Mouse (Mus musculus) MEL (cell line): ENCODE measurements at regions not wholly inside any gene's neighbourhood (a gene's known extent, or its start where the extent isn't known, plus 50 kb on each side); places are given as distances from the start of the nearest gene placed in this dataset.
A peak's percentile ranks its signal among the peaks of the same experiment; 100 is the strongest.

ENCODE experiments used
- DNase-seq: peaks from one replicate; pipeline ENCODE4 v3.0.0; 2011; ENCODE audit warnings: low read depth, low spot score
- H3K27ac ChIP-seq: 2 replicates; pipeline ENCODE4 v1.5.1; 2012; ENCODE audit warnings: low read depth, mild to moderate bottlenecking, control low read depth, low read length, moderate library complexity; ENCODE audit not compliant: control insufficient read depth
- H3K27me3 ChIP-seq, 2 experiments: fragments of 150-350 bp in 1 of 2; sonication (generic) in 1 of 2; 2 replicates each; pipeline ENCODE4 v1.6.1; 2012; ENCODE audit warnings: low read length in 2 of 2, mild to moderate bottlenecking in 2 of 2, improper control_type of control experiment in 1 of 2, moderate library complexity in 1 of 2; ENCODE audit not compliant: insufficient read depth in 2 of 2, control insufficient read depth in 1 of 2
- H3K36me3 ChIP-seq, 2 experiments: 2 replicates each; pipeline ENCODE4 v1.6.1; 2012 to 2014; ENCODE audit warnings: low read length in 2 of 2, improper control_type of control experiment in 1 of 2, inconsistent platforms in 1 of 2, mild to moderate bottlenecking in 1 of 2; ENCODE audit not compliant: insufficient read depth in 2 of 2, control insufficient read depth in 1 of 2
- H3K4me1 ChIP-seq, 2 experiments: fragments of 150-350 bp in 1 of 2; sonication (generic) in 1 of 2; 2 replicates each; pipeline ENCODE4 v1.6.1; 2012; ENCODE audit warnings: low read length in 2 of 2, improper control_type of control experiment in 1 of 2, mild to moderate bottlenecking in 1 of 2; ENCODE audit not compliant: insufficient read depth in 2 of 2, control insufficient read depth in 1 of 2
- H3K4me3 ChIP-seq, 2 experiments: fragments of 150-350 bp in 1 of 2; sonication (generic) in 1 of 2; 2 replicates each; pipeline ENCODE4 v1.5.1; 2012; ENCODE audit warnings: low read depth in 2 of 2, low read length in 2 of 2, mild to moderate bottlenecking in 2 of 2, moderate library complexity in 2 of 2, control low read depth in 1 of 2, improper control_type of control experiment in 1 of 2; ENCODE audit not compliant: control insufficient read depth in 1 of 2, insufficient read depth in 1 of 2
- H3K79me2 ChIP-seq: 2 replicates; pipeline ENCODE4 v1.6.1; 2012; ENCODE audit warnings: mild to moderate bottlenecking, low read length, moderate library complexity; ENCODE audit not compliant: control insufficient read depth, poor library complexity, insufficient read depth
- H3K9ac ChIP-seq: 2 replicates; pipeline ENCODE4 v1.6.1; 2012; ENCODE audit warnings: low read depth, mild to moderate bottlenecking, control low read depth, low read length, moderate library complexity; ENCODE audit not compliant: control insufficient read depth, poor library complexity, severe bottlenecking
- H3K9me3 ChIP-seq: fragments of 150-350 bp; sonication (generic); replicated peaks from 2 replicates; pipeline ENCODE4 v1.6.1; 2012; ENCODE audit warnings: mild to moderate bottlenecking, low read length, improper control_type of control experiment, moderate library complexity; ENCODE audit not compliant: insufficient read depth
- E2F4 ChIP-seq: IDR thresholded peaks from 2 replicates; pipeline ENCODE4 v1.6.1; 2011; ENCODE audit warnings: low read depth, low read length, improper control_type of control experiment, borderline replicate concordance
- ELF1 ChIP-seq: IDR thresholded peaks from 2 replicates; pipeline ENCODE4 v1.6.1; 2014; ENCODE audit warnings: low read depth, mild to moderate bottlenecking, inconsistent platforms, low read length, improper control_type of control experiment, moderate library complexity
- GATA1 ChIP-seq: IDR thresholded peaks from 2 replicates; pipeline ENCODE4 v1.6.1; 2011; ENCODE audit warnings: low read depth, low read length, improper control_type of control experiment
- JUND ChIP-seq: IDR thresholded peaks from 2 replicates; pipeline ENCODE4 v1.6.1; 2011; ENCODE audit warnings: low read depth, mild to moderate bottlenecking, improper control_type of control experiment, low read length
- KAT2A ChIP-seq: conservative IDR thresholded peaks from 2 replicates; pipeline ENCODE4 v1.6.1; 2012; ENCODE audit warnings: low read depth, low read length, improper control_type of control experiment, inconsistent platforms
- MEF2A ChIP-seq: IDR thresholded peaks from 2 replicates; pipeline ENCODE4 v1.6.1; 2014; ENCODE audit warnings: low read depth, mild to moderate bottlenecking, inconsistent platforms, low read length, improper control_type of control experiment; ENCODE audit not compliant: poor library complexity, insufficient replicate concordance, severe bottlenecking; ENCODE audit errors: extremely low read depth
- MXI1 ChIP-seq: IDR thresholded peaks from 2 replicates; pipeline ENCODE4 v1.6.1; 2011; ENCODE audit warnings: mild to moderate bottlenecking, low read depth, low read length, improper control_type of control experiment
- MYB ChIP-seq: IDR thresholded peaks from 2 replicates; pipeline ENCODE4 v1.6.1; 2011; ENCODE audit warnings: mild to moderate bottlenecking, low read depth, low read length, improper control_type of control experiment
- NELFE ChIP-seq: IDR thresholded peaks from 2 replicates; pipeline ENCODE4 v1.6.1; 2011; ENCODE audit warnings: low read depth, low read length, improper control_type of control experiment
- POLR2AphosphoS2 ChIP-seq: IDR thresholded peaks from 2 replicates; pipeline ENCODE4 v1.6.1; 2011; ENCODE audit warnings: low read length, improper control_type of control experiment
- RAD21 ChIP-seq: IDR thresholded peaks from 2 replicates; pipeline ENCODE4 v1.6.1; 2011; ENCODE audit warnings: mild to moderate bottlenecking, low read depth, low read length, improper control_type of control experiment
- SIN3A ChIP-seq: IDR thresholded peaks from 2 replicates; pipeline ENCODE4 v1.6.1; 2012; ENCODE audit warnings: low read length, improper control_type of control experiment, inconsistent platforms
- SMC3 ChIP-seq: IDR thresholded peaks from 2 replicates; pipeline ENCODE4 v1.6.1; 2011; ENCODE audit warnings: low read depth, low read length, improper control_type of control experiment
- TAL1 ChIP-seq: IDR thresholded peaks from 2 replicates; pipeline ENCODE4 v1.6.1; 2012; ENCODE audit warnings: mild to moderate bottlenecking, inconsistent platforms, low read length, moderate library complexity, mixed read lengths
- USF2 ChIP-seq, 2 experiments: IDR thresholded peaks; 2 replicates each; pipeline ENCODE4 v1.6.1; 2011 to 2012; ENCODE audit warnings: improper control_type of control experiment in 2 of 2, low read length in 2 of 2, borderline replicate concordance in 1 of 2, inconsistent platforms in 1 of 2, low read depth in 1 of 2, mild to moderate bottlenecking in 1 of 2; ENCODE audit not compliant: insufficient read depth in 1 of 2
- ZC3H11A ChIP-seq: IDR thresholded peaks from 2 replicates; pipeline ENCODE4 v1.6.1; 2012; ENCODE audit warnings: low read depth, mild to moderate bottlenecking, inconsistent platforms, low read length, improper control_type of control experiment
- ZKSCAN1 ChIP-seq: IDR thresholded peaks from 2 replicates; pipeline ENCODE4 v1.6.1; 2012; ENCODE audit warnings: low read depth, mild to moderate bottlenecking, inconsistent platforms, low read length, improper control_type of control experiment, moderate library complexity
- ZMIZ1 ChIP-seq: IDR thresholded peaks from 2 replicates; pipeline ENCODE4 v1.6.1; 2012; ENCODE audit warnings: low read depth, mild to moderate bottlenecking, inconsistent platforms, low read length, improper control_type of control experiment, moderate library complexity

DNA sequence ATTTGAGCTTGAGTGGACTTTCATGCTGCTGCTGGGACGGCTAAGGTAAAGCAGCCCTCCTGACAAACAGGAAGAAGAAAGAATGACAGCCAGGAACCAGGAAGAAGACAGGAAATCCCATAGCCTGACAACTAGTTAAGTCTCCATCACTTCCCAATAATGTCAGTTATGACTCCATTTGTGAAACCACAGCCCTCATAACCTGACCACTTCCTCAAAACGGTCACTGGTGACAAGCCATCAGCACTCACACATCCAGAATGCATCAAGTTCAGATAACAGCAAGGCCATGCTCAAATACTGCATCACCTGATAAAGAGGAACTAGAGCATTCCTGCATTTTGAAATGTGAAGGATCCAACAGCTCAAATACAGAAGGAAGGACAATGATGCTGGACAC is 288.3 kb downstream of the Zfp706 start (continued):
- no peak for TF ChIP-seq USF2 (IDR thresholded peaks at IDR 0.05; ENCODE audit: borderline replicate concordance in 1 of 2, insufficient read depth in 1 of 2, low read depth in 1 of 2, low read length in 2 of 2)
- TF ChIP-seq ZMIZ1 = no peak
- TF ChIP-seq, all 39 proteins: peak for 23

DNA sequence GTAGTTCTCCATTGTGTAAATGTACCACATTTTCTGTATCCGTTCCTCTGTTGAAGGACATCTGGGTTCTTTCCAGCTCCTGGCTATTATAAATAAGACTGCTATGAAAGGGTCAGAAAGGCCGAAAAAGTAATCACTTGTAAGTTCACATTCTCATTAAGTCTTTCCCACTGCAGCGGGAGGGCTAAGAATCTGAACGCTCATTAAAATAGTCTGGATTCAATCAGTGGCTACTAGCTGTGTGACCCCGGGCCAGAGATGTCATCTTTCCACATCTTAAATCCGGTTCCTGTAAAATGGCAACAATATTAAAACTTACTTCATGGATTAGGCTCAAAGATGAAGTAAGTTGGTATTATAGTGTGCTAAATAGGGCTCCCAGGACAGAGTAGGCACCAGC is 289.7 kb downstream of the Zfp706 start:
- DNase-seq = no peak
- Histone ChIP-seq H3K4me3 (no peak overlapping the region), H3K79me2 (peaks cover 2% of the 10 kb centered on the region; the same call in 1 of the 2 replicates), H3K9ac (no peak overlapping the region), H3K9me3 (no peaks in the 10 kb centered on the region), H3K4me1 (peaks cover 17 to 43% of the 10 kb centered on the region in 2 experiments), H3K27me3 (no peaks in the 10 kb centered on the region), H3K27ac (no peak overlapping the region), H3K36me3 (peaks cover 0 to 32% of the 10 kb centered on the region in 2 experiments; a peak in 2 of 4 replicates)
- TF ChIP-seq ELF1 (no peak), MXI1 (no peak), MEF2A (no peak), SIN3A (no peak), KAT2A (no peak), E2F4 (no peak), ZC3H11A (no peak), GATA1 (no peak), POLR2AphosphoS2 (no peak), NELFE (no peak), TAL1 (no peak), RAD21 (no peak), SMC3 (no peak), MYB (no peak)

DNA sequence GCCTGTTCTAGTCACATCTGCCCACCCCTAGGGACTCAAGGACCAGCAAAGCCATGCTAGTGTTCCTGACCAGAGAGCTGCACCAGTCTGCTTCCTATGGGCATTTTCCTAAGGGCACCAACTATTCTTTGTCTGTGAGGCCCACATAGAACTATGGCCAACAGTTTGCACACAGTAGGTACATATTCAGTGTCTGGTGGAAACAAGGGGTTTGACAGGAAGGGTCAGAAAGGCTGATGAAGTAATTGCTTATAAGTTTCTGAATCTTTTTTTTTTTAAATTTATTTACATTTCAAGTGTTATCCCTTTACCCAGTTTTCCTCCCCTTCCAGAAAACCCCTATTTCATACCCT is 290.9 kb downstream of the Zfp706 start:
- Histone ChIP-seq H3K27me3 (no peaks in the 10 kb centered on the region), H3K4me3 (peak overlapping the region; percentile 57 to 70; a peak in 3 of 4 replicates), H3K27ac (peak overlapping the region; percentile 82), H3K4me1 (peaks cover 17 to 35% of the 10 kb centered on the region in 2 experiments), H3K79me2 (peaks cover 2% of the 10 kb centered on the region; the same call in 1 of the 2 replicates), H3K36me3 (peaks cover 0 to 29% of the 10 kb centered on the region in 2 experiments; a peak in 2 of 4 replicates), H3K9me3 (no peaks in the 10 kb centered on the region), H3K9ac (peak overlapping the region; percentile 75)
- no peak for DNase-seq
- TF ChIP-seq ZKSCAN1 (peak; percentile 95), JUND (no peak)
